Mouse (Mus musculus): ENCODE data around the gene Psme2.

The Psme2 gene

DNA sequence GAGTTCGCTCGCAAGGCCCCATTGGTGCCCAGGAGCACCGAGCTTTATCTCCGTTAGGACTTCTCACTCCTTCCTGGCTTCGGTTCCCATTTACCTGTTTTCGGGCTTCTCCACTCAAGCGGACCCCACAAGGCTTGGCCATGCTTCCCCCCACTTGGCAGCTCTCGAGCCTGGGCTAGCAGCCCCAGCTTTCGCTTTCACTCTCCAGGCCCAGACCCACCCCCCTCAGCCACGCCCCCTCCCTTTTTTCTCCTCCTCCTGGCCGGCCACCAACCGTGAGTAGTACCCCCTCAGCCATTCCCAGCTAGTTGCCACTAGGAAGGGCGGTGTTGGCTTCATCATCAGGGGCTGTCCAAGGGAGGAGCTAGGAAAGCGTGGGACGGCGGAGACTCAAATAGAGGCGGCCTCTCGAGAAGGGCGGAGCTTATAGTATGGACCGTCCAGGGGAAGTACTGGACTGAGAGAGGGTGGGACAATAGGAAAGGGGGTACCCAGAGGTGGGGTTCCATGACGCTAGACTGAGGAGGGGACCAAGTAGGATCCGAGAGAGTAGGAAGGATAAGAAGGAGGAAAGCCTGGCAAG, at the start of gene Psme2:
Gene Psme2 (minus strand): TSS at position 366 of the 583 bp plus-strand sequence.
- peak; percentile 82 for ATAC-seq (ENCODE audit: insufficient number of reproducible peaks, low FRiP score, low TSS enrichment)

- no peak for ATAC-seq (ENCODE audit: insufficient number of reproducible peaks, low FRiP score, low TSS enrichment)
Observed at GRCm38 (mm10) chr14:55637795-55638194, 46.9 kb upstream of the Psme2 start, which contains the start of gene Gm49378. Gene Gm49378 (minus strand): TSS chr14:55637895.

DNA sequence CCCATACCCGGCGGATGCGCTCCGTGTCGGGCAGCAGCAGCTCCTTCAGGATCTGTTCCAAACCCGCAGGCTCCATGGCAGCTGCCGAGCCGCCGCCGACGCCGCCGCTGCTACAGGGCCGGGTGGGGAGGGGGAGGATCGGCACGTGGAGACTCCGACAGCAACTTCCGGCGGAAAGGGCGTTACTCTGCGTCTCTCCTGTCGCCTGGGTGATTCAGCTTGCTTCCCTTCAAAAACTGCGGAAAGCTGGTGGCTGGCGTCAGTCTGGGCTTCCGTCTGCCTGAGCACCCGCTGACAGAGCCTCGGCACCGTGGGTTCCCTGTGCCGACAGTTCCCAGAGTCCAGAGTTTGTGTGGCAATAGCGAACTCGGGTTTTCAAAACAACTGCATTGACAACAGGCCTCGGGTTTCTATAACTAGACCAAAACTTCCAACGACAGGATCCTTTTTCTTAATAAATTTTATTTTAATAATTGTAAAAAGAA, 44.7 kb upstream of the Psme2 start, which contains the start of gene Ipo4:
Gene Ipo4 (minus strand): TSS at position 435 of the 485 bp plus-strand sequence.
- ATAC-seq (ENCODE audit: insufficient number of reproducible peaks, low FRiP score, low TSS enrichment), result peak; percentile 84

- ATAC-seq (ENCODE audit: insufficient number of reproducible peaks, low FRiP score, low TSS enrichment), result peak; percentile 27; the same call in 1 of the 2 replicates
Observed at GRCm38 (mm10) chr14:55634874-55635522, 44.1 kb upstream of the Psme2 start.

DNA sequence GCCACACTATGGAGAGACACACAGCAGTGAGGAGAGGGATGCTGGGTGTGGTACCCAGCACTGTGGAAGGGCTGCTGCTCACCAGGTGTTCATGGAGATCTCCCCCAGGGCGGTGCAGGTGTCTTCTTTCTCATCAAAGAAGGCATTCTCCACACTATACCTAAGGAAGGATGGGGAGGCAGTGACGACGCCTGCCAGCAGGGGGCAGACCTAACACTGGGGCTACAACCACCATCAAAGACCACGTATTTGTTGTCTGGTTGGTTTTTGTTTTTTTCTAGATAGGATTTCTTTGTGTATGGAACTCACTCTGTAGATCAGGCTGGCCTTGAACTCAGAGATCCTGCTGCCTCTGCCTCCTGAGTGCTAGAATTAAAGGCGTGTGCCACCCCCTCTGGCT, 38.4 kb upstream of the Psme2 start:
- no peak for ATAC-seq (ENCODE audit: insufficient number of reproducible peaks, low FRiP score, low TSS enrichment)

DNA sequence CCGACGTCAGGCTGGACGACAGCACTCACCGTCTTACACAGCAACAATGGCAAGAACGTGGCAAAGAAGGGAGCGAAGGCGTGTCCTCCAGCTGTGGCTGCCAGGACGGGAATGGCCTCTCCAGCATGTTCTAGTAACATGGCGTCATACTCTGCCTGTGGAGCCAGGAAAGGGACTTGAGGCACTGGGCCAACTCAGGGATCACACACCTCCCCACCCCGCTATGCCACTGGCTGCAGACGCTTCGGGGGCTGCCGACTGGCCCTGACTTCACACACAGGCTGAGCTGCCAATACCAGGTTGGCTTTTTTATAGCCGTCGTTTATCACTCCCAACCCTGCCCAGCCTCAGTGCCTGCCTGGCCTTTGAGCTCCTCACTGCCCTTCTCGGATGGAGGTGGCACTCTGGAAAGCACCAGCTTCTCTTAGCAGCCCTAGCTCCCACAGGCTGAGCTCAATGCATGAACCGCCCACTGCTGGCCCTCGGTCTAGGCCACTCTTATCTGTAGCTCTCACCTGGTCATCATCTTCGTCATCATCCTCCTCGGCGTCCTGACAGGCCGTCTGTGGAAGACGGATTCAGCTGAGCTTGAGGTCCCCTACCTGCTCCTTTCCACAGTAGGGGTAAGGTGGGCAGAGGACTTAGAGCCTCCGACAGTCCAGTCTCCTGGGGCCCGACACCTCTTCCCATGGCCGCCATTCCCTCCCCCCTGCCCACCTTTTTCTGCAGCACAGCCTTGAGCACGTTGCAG, 37.3 kb upstream of the Psme2 start:
- no peak for ATAC-seq (ENCODE audit: insufficient number of reproducible peaks, low FRiP score, low TSS enrichment)

DNA sequence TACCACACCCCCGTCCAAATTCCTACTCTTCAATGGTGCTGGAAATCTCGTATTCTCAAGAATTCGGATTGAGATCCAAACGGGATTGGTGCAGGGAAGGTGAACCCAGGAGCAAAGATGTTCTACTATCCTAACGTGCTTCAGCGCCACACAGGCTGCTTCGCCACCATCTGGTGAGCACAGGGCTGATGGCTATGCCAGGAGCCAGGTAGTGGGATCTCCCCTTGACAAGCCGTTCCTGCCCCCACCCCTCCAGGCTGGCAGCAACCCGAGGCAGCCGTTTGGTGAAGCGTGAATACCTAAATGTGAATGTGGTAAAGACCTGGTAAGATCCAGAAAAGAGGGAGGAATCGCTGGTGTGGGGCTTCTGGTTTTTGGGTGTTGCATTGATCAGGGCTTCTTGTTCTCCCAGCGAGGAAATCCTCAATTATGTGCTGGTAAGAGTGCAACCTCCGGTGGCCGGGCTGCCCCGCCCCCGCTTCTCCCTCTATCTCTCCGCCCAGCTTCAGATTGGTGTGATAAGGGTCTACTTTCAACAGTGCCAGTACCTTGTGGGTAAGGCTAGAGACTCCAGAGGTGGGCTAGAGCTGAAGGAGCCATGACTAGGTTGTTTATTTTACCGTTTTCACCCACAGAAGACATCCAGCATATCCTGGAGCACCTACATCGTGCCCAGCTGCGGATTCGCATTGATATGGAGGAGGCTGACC, 27.7 kb upstream of the Psme2 start:
- no peak for ATAC-seq (ENCODE audit: insufficient number of reproducible peaks, low FRiP score, low TSS enrichment)

GRCm38 (mm10) chr14:55617822-55618221, 26.9 kb upstream of the Psme2 start, which contains the start of gene Rec8:
Gene Rec8 (plus strand): TSS chr14:55618037.
- peak; percentile 96 for ATAC-seq (ENCODE audit: insufficient number of reproducible peaks, low FRiP score, low TSS enrichment)

DNA sequence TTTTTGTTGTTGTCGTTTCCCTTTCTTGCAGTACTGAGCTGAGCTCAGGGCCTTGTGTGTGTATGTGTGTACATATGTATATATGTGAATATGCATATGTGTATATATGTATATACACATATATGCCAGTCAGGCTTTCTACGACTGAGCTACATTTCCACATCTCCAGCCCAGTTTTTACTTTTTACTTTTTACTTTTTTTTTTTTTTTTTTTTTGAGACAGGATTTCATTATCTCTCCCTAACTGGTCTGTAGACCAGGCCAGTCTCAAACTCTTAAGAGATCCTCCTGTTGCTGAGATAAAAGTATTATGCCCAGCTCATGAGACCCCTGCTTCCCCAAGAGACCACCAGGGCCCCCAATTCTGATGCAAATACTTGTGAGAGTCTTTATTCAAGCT, 25.9 kb upstream of the Psme2 start:
- no peak for ATAC-seq (ENCODE audit: insufficient number of reproducible peaks, low FRiP score, low TSS enrichment)

DNA sequence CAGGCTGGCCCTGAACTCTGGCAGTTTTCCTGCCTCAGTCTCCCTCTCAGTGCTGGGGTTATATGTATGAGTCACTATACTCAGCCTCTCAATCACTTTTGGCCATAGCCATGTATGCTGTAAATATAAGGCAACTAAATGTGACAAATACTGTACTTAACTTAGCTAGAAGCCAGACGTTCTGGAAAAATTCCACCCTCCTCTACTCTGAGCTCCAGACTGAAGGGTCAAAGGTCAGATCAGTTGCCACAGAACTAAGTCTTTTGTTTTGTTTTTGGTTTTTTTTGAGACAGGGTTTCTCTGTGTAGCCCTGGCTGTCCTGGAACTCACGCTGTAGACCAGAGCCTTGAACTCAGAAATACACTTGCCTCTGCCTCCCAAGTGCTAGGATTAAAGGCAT, 25.0 kb upstream of the Psme2 start:
- ATAC-seq (ENCODE audit: insufficient number of reproducible peaks, low FRiP score, low TSS enrichment), result no peak

DNA sequence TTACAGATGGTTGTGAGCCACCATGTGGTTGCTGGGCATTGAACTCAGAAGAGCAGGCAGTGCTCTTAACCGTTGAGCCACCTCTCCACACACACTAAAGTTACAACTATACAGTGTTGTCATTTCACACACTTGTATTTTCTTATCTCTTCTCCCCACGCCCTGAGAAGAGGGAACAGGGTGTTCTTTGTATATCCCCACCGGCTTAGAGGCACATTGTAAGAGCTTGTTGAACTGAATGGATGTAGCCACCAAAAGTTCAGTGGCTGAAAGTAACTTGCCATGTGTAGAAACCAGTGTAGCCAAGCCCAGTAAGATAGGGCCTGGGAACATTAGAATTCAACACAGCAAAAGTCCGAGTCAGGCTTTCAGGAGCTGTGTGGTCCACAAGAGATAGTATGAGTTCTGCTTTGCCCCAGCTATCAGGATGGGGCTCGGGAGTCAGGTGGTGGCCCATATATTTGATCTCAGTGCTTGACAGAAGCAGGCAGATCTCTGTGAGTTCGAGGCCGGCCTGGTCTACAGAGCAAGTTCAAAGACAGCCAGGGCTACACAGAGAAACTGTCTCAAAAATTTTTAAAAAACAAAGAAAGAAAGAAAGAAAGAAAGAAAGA, 23.8 kb upstream of the Psme2 start:
- no peak for ATAC-seq (ENCODE audit: insufficient number of reproducible peaks, low FRiP score, low TSS enrichment)

DNA sequence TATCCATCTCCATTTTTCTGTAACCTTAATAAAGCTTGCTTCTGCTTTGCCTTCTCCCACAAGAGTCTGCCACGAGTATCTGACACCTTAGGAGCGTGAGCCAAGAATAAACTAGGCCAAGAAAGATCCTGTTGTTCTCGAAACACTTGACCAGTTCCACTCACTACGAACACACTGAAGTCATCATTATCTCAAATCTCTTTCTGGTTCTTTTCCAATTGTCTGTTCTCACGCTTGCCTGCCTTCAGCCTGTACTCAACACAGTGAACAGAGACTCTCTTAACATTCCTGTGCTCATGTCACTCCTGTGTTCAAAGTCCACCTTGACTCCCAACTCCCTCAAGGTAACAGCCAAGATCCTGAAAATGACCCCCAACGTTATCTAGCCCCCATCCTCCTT, 22.4 kb upstream of the Psme2 start:
- no peak for ATAC-seq (ENCODE audit: insufficient number of reproducible peaks, low FRiP score, low TSS enrichment)

DNA sequence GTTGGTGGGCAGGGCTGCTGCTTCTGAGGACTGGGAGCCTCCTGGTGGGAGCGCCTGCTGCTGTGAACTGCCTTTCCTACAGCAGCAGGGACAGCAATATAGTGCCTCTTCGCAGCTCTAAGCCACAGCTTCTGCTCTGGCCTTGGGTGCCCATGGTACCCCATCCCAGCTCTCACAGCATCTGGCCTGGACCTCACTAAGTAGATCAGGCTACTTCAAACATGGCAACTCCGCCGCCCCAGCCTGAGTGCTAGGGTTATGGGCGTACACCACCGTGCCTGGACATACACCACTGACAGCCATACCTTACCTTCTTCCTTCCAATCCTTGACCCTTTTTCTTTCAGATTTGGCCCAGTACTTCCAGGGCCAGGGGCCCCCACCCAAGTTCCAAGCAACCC, 17.4 kb upstream of the Psme2 start:
- no peak for ATAC-seq (ENCODE audit: insufficient number of reproducible peaks, low FRiP score, low TSS enrichment)

- ATAC-seq (ENCODE audit: insufficient number of reproducible peaks, low FRiP score, low TSS enrichment), result no peak
Observed at GRCm38 (mm10) chr14:55605743-55606459, 15.0 kb upstream of the Psme2 start.

DNA sequence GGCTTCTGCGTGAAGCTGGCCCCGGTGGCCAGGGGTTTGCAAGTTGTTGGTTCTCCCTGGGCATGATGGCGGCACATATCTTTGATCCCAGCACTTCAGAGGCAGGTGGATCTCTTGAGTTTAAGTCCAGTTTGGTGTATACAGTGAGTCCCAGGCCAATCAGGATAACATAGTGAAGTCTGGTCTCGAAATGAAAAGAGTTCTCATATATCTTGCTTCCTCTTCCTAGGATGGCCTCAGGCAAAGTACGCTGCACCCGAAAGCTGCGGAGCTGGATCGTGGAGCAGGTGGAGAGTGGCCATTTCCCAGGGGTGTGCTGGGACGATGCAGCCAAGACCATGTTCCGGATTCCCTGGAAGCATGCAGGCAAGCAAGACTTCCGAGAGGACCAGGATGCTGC, 13.9 kb upstream of the Psme2 start:
- no peak for ATAC-seq (ENCODE audit: insufficient number of reproducible peaks, low FRiP score, low TSS enrichment)

GRCm38 (mm10) chr14:55603633-55604576, 13.0 kb upstream of the Psme2 start:
- peak; percentile 93 for ATAC-seq (ENCODE audit: insufficient number of reproducible peaks, low FRiP score, low TSS enrichment)

DNA sequence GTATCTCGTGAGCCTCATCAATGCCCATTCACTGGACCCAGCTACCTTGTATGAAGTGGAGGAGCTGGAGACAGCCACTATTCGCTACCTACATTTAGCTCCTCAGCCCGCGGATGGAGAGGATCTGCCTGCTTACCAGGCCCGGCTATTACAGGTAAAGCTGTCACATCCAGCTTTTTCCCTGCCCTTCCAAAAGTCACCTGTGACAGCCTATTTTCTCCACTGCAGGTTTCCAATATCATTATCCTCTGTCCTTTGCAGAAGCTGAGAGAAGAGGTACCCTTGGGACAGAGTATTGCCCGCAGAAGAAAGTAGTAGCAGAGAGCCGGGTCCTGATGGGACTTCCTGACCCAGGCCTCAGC, 12.3 kb upstream of the Psme2 start, which contains the start of gene Irf9:
Gene Irf9 (plus strand): TSS at position 301 of the 362 bp plus-strand sequence.
- no peak for ATAC-seq (ENCODE audit: insufficient number of reproducible peaks, low FRiP score, low TSS enrichment)

Data from cerebellum, adult (tissue).